Mouse (Mus musculus) heart, adult 2 months (tissue): ENCODE data around the gene Wfdc3. TPM values are rescaled to one million over a fixed set of nuclear protein-coding genes. Genes with fewer than 3 reads are reported as not detected.

Experiments used
- DNase-seq, 2 experiments: peaks; one replicate each; pipeline ENCODE4 v3.0.0; 2021
- H3K27ac ChIP-seq: fragments of 200-600 bp; 2 replicates; pipeline ENCODE4 v1.8.1; 2022
- H3K27me3 ChIP-seq: fragments of 200-500 bp; 2 replicates; pipeline ENCODE4 v1.6.1; 2012; ENCODE audit warnings: mild to moderate bottlenecking, low read length, inconsistent platforms, mixed read lengths; ENCODE audit not compliant: control insufficient read depth, insufficient read depth
- H3K36me3 ChIP-seq: fragments of 200-500 bp; 2 replicates; pipeline ENCODE4 v1.6.1; 2012; ENCODE audit warnings: low read length, inconsistent platforms; ENCODE audit not compliant: control insufficient read depth, insufficient read depth
- H3K4me1 ChIP-seq: fragments of 200-500 bp; 2 replicates; pipeline ENCODE4 v1.6.1; 2011; ENCODE audit warnings: low read length; ENCODE audit not compliant: control insufficient read depth, insufficient read depth
- H3K4me3 ChIP-seq: fragments of 200-600 bp; 2 replicates; pipeline ENCODE4 v1.8.1; 2022
- H3K79me2 ChIP-seq: fragments of 200-500 bp; replicated peaks from 2 replicates; pipeline ENCODE4 v1.6.1; 2012; ENCODE audit warnings: mild to moderate bottlenecking, inconsistent platforms, low read length, moderate library complexity, mixed read lengths; ENCODE audit not compliant: control insufficient read depth, insufficient read depth
- H3K9ac ChIP-seq: fragments of 200-500 bp; 2 replicates; pipeline ENCODE4 v1.6.1; 2012; ENCODE audit warnings: low read depth, mild to moderate bottlenecking, control low read depth, inconsistent platforms, low read length, mixed read lengths
- CTCF ChIP-seq: fragments of 200-600 bp; IDR thresholded peaks from 2 replicates; pipeline ENCODE4 v1.8.1; 2022; ENCODE audit warnings: antibody characterized with exemption, mild to moderate bottlenecking, moderate library complexity
- EP300 ChIP-seq: fragments of 200-500 bp; IDR thresholded peaks from 2 replicates; pipeline ENCODE4 v1.6.1; 2011; ENCODE audit warnings: low read depth, low read length, control low read depth; ENCODE audit not compliant: insufficient read depth
- POLR2A ChIP-seq: fragments of 200-500 bp; IDR thresholded peaks from 2 replicates; pipeline ENCODE4 v1.6.1; 2011; ENCODE audit warnings: mild to moderate bottlenecking, low read depth, low read length, control low read depth; ENCODE audit not compliant: insufficient read depth
- WGBS: fragments of 180-500 bp; shearing (Covaris S2); methylation state at CpG from one replicate; pipeline ENCODE4 v1.1.7; 2018; 5-methylcytosine and 5-hydroxymethylcytosine counted together
- intact Hi-C: fragments of 180-260 bp; cut with DNase I; formaldehyde crosslinking; loops from one replicate; pipeline ENCODE4 v1.15.1; 2025
- polyA plus RNA-seq: library from polyadenylated mRNA; depleted of rRNA; stranded (reverse); fragments of >200 nt; gene quantifications from 2 replicates; pipeline ENCODE4 v1.2.3, GENCODE M21; 2012
- total RNA-seq, 2 experiments: library from RNA; stranded (reverse); gene quantifications; 2 replicates each; pipeline ENCODE4 v1.2.3; 2021

Wfdc3 gene
- total and polyA plus RNA-seq, 3 experiments = 0.31 TPM; not detected in 2

GRCm38 (mm10) chr2:164705991-164706390 lies 39.7 kb downstream of the Wfdc3 start:
- intact Hi-C loops = no loop called here
- no peaks in the 10 kb centered on the region for H3K27me3 ChIP-seq
- no peak for DNase-seq
- H3K4me3 ChIP-seq = no peak overlapping the region
- WGBS = 85% methylated on average over 14 of the region's 14 CpGs
- no peak overlapping the region for H3K27ac ChIP-seq
- no peaks in the 10 kb centered on the region for H3K36me3 ChIP-seq
- H3K4me1 ChIP-seq = no peaks in the 10 kb centered on the region
- H3K9ac ChIP-seq = no peak overlapping the region
- H3K79me2 ChIP-seq = no peaks in the 10 kb centered on the region
- TF ChIP-seq EP300 (no peak), POLR2A (no peak), CTCF (no peak)

GRCm38 (mm10) chr2:164705328-164705727 lies 40.4 kb downstream of the Wfdc3 start:
- intact Hi-C loops = no loop called here
- H3K9ac ChIP-seq = no peak overlapping the region
- TF ChIP-seq POLR2A = no peak
- no peak for TF ChIP-seq EP300
- TF ChIP-seq CTCF = no peak
- no peak overlapping the region for H3K27ac ChIP-seq
- DNase-seq = no peak
- WGBS = 91% methylated on average over 6 of the region's 6 CpGs
- H3K4me3 ChIP-seq = no peak overlapping the region
- H3K36me3 ChIP-seq = no peaks in the 10 kb centered on the region
- H3K79me2 ChIP-seq = no peaks in the 10 kb centered on the region
- no peaks in the 10 kb centered on the region for H3K4me1 ChIP-seq
- no peaks in the 10 kb centered on the region for H3K27me3 ChIP-seq

- no peak for TF ChIP-seq POLR2A
- no peak for TF ChIP-seq EP300
- no peak for TF ChIP-seq CTCF
- DNase-seq = no peak
- WGBS = 73% methylated on average over 5 of the region's 5 CpGs
- H3K27me3 ChIP-seq = no peaks in the 10 kb centered on the region
- no peak overlapping the region for H3K9ac ChIP-seq
- H3K36me3 ChIP-seq = no peaks in the 10 kb centered on the region
- no peak overlapping the region for H3K4me3 ChIP-seq
- H3K79me2 ChIP-seq = no peaks in the 10 kb centered on the region
- H3K4me1 ChIP-seq = no peaks in the 10 kb centered on the region
- H3K27ac ChIP-seq = no peak overlapping the region
- intact Hi-C loops = no loop called here
Observed at GRCm38 (mm10) chr2:164704235-164704634, 41.5 kb downstream of the Wfdc3 start.

GRCm38 (mm10) chr2:164701761-164702160 lies 44.0 kb downstream of the Wfdc3 start:
- no peaks in the 10 kb centered on the region for H3K4me1 ChIP-seq
- intact Hi-C loops = no loop called here
- no peak overlapping the region for H3K9ac ChIP-seq
- TF ChIP-seq POLR2A = no peak
- TF ChIP-seq CTCF = no peak
- TF ChIP-seq EP300 = no peak
- DNase-seq = no peak
- no peaks in the 10 kb centered on the region for H3K79me2 ChIP-seq
- H3K36me3 ChIP-seq = no peaks in the 10 kb centered on the region
- H3K4me3 ChIP-seq = no peak overlapping the region
- H3K27me3 ChIP-seq = no peaks in the 10 kb centered on the region
- H3K27ac ChIP-seq = no peak overlapping the region
- WGBS = 74% methylated on average over 5 of the region's 5 CpGs

GRCm38 (mm10) chr2:164700959-164701358 lies 44.8 kb downstream of the Wfdc3 start:
- no peaks in the 10 kb centered on the region for H3K36me3 ChIP-seq
- no peak overlapping the region for H3K9ac ChIP-seq
- WGBS = 63% methylated on average over 5 of the region's 5 CpGs
- no peaks in the 10 kb centered on the region for H3K27me3 ChIP-seq
- intact Hi-C loops = no loop called here
- no peaks in the 10 kb centered on the region for H3K79me2 ChIP-seq
- no peak for DNase-seq
- H3K27ac ChIP-seq = no peak overlapping the region
- no peak for TF ChIP-seq POLR2A
- TF ChIP-seq CTCF = no peak
- TF ChIP-seq EP300 = no peak
- no peak overlapping the region for H3K4me3 ChIP-seq
- no peaks in the 10 kb centered on the region for H3K4me1 ChIP-seq

GRCm38 (mm10) chr2:164698201-164698600 lies 47.5 kb downstream of the Wfdc3 start, which contains the start of gene Spint4:
TSS of gene Spint4 (plus strand) at chr2:164698501.
- H3K9ac ChIP-seq = no peak within 1 kb of the TSS
- no peaks in the 10 kb centered on the region for H3K4me1 ChIP-seq
- no peaks in the 10 kb centered on the region for H3K79me2 ChIP-seq
- WGBS = 73% methylated on average over 4 of the region's 4 CpGs
- TF ChIP-seq EP300 (no peak), CTCF (no peak), POLR2A (no peak)
- no peak within 1 kb of the TSS for H3K27ac ChIP-seq
- no peaks in the 10 kb centered on the region for H3K27me3 ChIP-seq
- intact Hi-C loops = no loop called here
- DNase-seq = no peak
- no peak within 1 kb of the TSS for H3K4me3 ChIP-seq
- no peaks in the 10 kb centered on the region for H3K36me3 ChIP-seq
